In genomic region chr8:115423682-115424081, GRCm38 (mm10) we compare ENCODE assay signal across 23 mouse cellular contexts.
DNase-seq lines count a peak whose midpoint lies in the region; ATAC-seq and TF ChIP-seq lines count a peak whose summit lies in the region.
"Had no signal": no experiment of that assay in that cellular context is flagged by ENCODE, and none has a peak within 500 bp of the region (broad histone marks: within the 10 kb centered on the region; RNA-seq: fewer than 3 reads in every experiment).

No protein-coding gene starts in this region.

- H3K9me3 ChIP-seq in midbrain, embryonic 15.5 days: no peaks in the 10 kb centered on the region
- H3K9me3 ChIP-seq: embryonic facial prominence, embryonic 10.5 days; embryonic facial prominence, embryonic 13.5 days; forebrain, embryonic 12.5 days; forebrain, embryonic 15.5 days; heart, embryonic 12.5 days; heart, embryonic 15.5 days had no signal

- peak; percentile 85 for DNase-seq in heart, adult 11 months
- DNase-seq in heart, postnatal 25 days (ENCODE audit: low spot score): no peak
- no peak for DNase-seq in cerebellum, postnatal 25 days
- DNase-seq in spleen, postnatal 36 days (ENCODE audit: low spot score in 2 of 2): no peak
- DNase-seq: cerebellum, adult 11-12 months; cerebellum, adult 8-10 months; cerebellum, postnatal 10 days; gastrocnemius, postnatal 36 days; heart, postnatal 10 days; heart, postnatal 4 days had no signal

- intact Hi-C loops in heart, postnatal 25 days (cut with DNase I): no loop called here

- H3K27me3 ChIP-seq in midbrain, embryonic 15.5 days (replicated peaks): no peaks in the 10 kb centered on the region; the same call in 1 of the 2 replicates
- H3K27me3 ChIP-seq: embryonic facial prominence, embryonic 13.5 days; heart, embryonic 12.5 days had no signal

- peak overlapping the region; percentile 88 for H3K27ac ChIP-seq in bone marrow macrophage, adult 2 months (ENCODE audit: insufficient read depth, low read depth, low read length)
- H3K27ac ChIP-seq in macrophage: peak overlapping the region; percentile 88
- no peak overlapping the region for H3K27ac ChIP-seq in midbrain, embryonic 15.5 days
- H3K27ac ChIP-seq: embryonic facial prominence, embryonic 10.5 days; embryonic facial prominence, embryonic 13.5 days; forebrain, embryonic 12.5 days; forebrain, embryonic 15.5 days; heart, embryonic 15.5 days; hindbrain, embryonic 14.5 days had no signal

- TF ChIP-seq POLR2A in bone marrow macrophage, adult 2 months (IDR thresholded peaks at IDR 0.05; ENCODE audit: borderline replicate concordance, low read depth, low read length): no peak

- H3K4me3 ChIP-seq in bone marrow macrophage, adult 2 months (ENCODE audit: insufficient read depth, low read length): no peak overlapping the region
- no peak overlapping the region for H3K4me3 ChIP-seq in macrophage (ENCODE audit: inconsistent target)
- H3K4me3 ChIP-seq in midbrain, embryonic 15.5 days: no peak overlapping the region
- H3K4me3 ChIP-seq: embryonic facial prominence, embryonic 10.5 days; embryonic facial prominence, embryonic 13.5 days; erythroblast, embryonic 14.5 days; forebrain, embryonic 12.5 days; forebrain, embryonic 15.5 days; heart, embryonic 12.5 days; heart, embryonic 15.5 days had no signal

- H3K9ac ChIP-seq in midbrain, embryonic 15.5 days: no peak overlapping the region
- H3K9ac ChIP-seq: embryonic facial prominence, embryonic 13.5 days; forebrain, embryonic 12.5 days; forebrain, embryonic 15.5 days; heart, embryonic 12.5 days; heart, embryonic 15.5 days; hindbrain, embryonic 14.5 days had no signal

- no peak overlapping the region for H3K4me2 ChIP-seq in midbrain, embryonic 15.5 days
- H3K4me2 ChIP-seq: embryonic facial prominence, embryonic 13.5 days; forebrain, embryonic 12.5 days; forebrain, embryonic 15.5 days; heart, embryonic 12.5 days; heart, embryonic 15.5 days; hindbrain, embryonic 14.5 days had no signal

- peak; percentile 33 for ATAC-seq in monocyte, adult 5-6 weeks (replicated peaks; ENCODE audit: insufficient number of reproducible peaks, low FRiP score, low TSS enrichment, poor library complexity, severe bottlenecking)
- no peak for ATAC-seq in midbrain, embryonic 15.5 days (replicated peaks)
- ATAC-seq: CD4-positive, CD25-positive, alpha-beta regulatory T cell, adult 4 months; forebrain, embryonic 15.5 days had no signal

- TF ChIP-seq CTCF in bone marrow macrophage, adult 2 months (IDR thresholded peaks at IDR 0.05; ENCODE audit: low read depth, low read length): no peak

- no peaks in the 10 kb centered on the region for H3K36me3 ChIP-seq in macrophage (ENCODE audit: inconsistent target)
- H3K36me3 ChIP-seq in midbrain, embryonic 15.5 days (replicated peaks): no peaks in the 10 kb centered on the region
- H3K36me3 ChIP-seq: embryonic facial prominence, embryonic 10.5 days; embryonic facial prominence, embryonic 13.5 days; forebrain, embryonic 12.5 days; forebrain, embryonic 15.5 days; heart, embryonic 12.5 days; heart, embryonic 15.5 days had no signal

- peaks cover 51% of the 10 kb centered on the region for H3K4me1 ChIP-seq in bone marrow macrophage, adult 2 months (ENCODE audit: control insufficient read depth, insufficient read depth, low read length)
- H3K4me1 ChIP-seq in midbrain, embryonic 15.5 days: no peaks in the 10 kb centered on the region
- H3K4me1 ChIP-seq: heart, embryonic 12.5 days; heart, embryonic 15.5 days had no signal

- no peaks in the 10 kb centered on the region for H3K79me2 ChIP-seq in macrophage (ENCODE audit: inconsistent target)

- WGBS in macrophage (ENCODE audit: missing documents): 9% methylated on average over 2 of the region's 2 CpGs
- 88% methylated on average over 2 of the region's 2 CpGs for WGBS in midbrain, embryonic 15.5 days
